35 mouse cellular contexts compared by ENCODE assay signal in genomic region chr10:47216204-47216603, GRCm38 (mm10).
"Had no signal": no experiment of that assay in that cellular context is flagged by ENCODE, and none has a peak within 500 bp of the region (broad histone marks: within the 10 kb centered on the region; RNA-seq: fewer than 3 reads in every experiment).

No protein-coding gene starts in this region.

- ATAC-seq: hindbrain, embryonic 16.5 days; hindbrain, postnatal 0 days; inflammation-experienced regulatory T-cells, adult 6 months; intestine, embryonic 15.5 days; intestine, embryonic 16.5 days; intestine, postnatal 0 days had no signal

- DNase-seq: heart, postnatal 10 days; heart, postnatal 14 days; heart, postnatal 36 days; heart, postnatal 4 days; kidney, adult 11 months; kidney, adult 18-20 months; kidney, adult 2 months; kidney, adult 8-10 months; kidney, adult 9 months; kidney, postnatal 10 days; kidney, postnatal 14 days; kidney, postnatal 25 days; kidney, postnatal 36 days; kidney, postnatal 4 days; layer of hippocampus, adult 9-11 months; layer of hippocampus, postnatal 36 days had no signal

- H3K4me3 ChIP-seq: heart, embryonic 12.5 days; heart, embryonic 13.5 days; heart, embryonic 15.5 days; hindbrain, embryonic 10.5 days; hindbrain, embryonic 12.5 days; hindbrain, embryonic 13.5 days; hindbrain, embryonic 15.5 days; intestine, embryonic 15.5 days; kidney, embryonic 15.5 days; layer of hippocampus, adult 2 months; left cerebral cortex, adult 2 months had no signal

- H3K27me3 ChIP-seq: heart, embryonic 12.5 days; heart, embryonic 13.5 days; heart, embryonic 15.5 days; hindbrain, embryonic 12.5 days; hindbrain, embryonic 13.5 days; hindbrain, embryonic 15.5 days; intestine, embryonic 15.5 days; kidney, embryonic 15.5 days had no signal

- H3K4me1 ChIP-seq: heart, embryonic 12.5 days; heart, embryonic 13.5 days; heart, embryonic 15.5 days; hindbrain, embryonic 10.5 days; hindbrain, embryonic 12.5 days; hindbrain, embryonic 13.5 days; hindbrain, embryonic 15.5 days; intestine, embryonic 15.5 days; kidney, embryonic 15.5 days had no signal

- H3K27ac ChIP-seq: heart, embryonic 13.5 days; heart, embryonic 15.5 days; hindbrain, embryonic 10.5 days; hindbrain, embryonic 12.5 days; hindbrain, embryonic 13.5 days; hindbrain, embryonic 14.5 days; hindbrain, embryonic 15.5 days; hindbrain, postnatal 0 days; intestine, embryonic 15.5 days; kidney, embryonic 15.5 days; kidney, postnatal 0 days; layer of hippocampus, adult 2 months; left cerebral cortex, adult 2 months had no signal

- H3K36me3 ChIP-seq: heart, embryonic 12.5 days; heart, embryonic 13.5 days; heart, embryonic 15.5 days; hindbrain, embryonic 10.5 days; hindbrain, embryonic 12.5 days; hindbrain, embryonic 13.5 days; hindbrain, embryonic 15.5 days; intestine, embryonic 15.5 days; kidney, embryonic 15.5 days had no signal

- H3K9me3 ChIP-seq: heart, embryonic 15.5 days; hindbrain, embryonic 10.5 days; hindbrain, embryonic 12.5 days; hindbrain, embryonic 13.5 days; hindbrain, embryonic 15.5 days; intestine, embryonic 15.5 days; kidney, embryonic 15.5 days had no signal

- H3K9ac ChIP-seq: heart, embryonic 12.5 days; heart, embryonic 13.5 days; heart, embryonic 15.5 days; hindbrain, embryonic 12.5 days; hindbrain, embryonic 13.5 days; hindbrain, embryonic 14.5 days; hindbrain, embryonic 15.5 days; intestine, embryonic 15.5 days; kidney, embryonic 15.5 days had no signal

- H3K4me2 ChIP-seq: heart, embryonic 11.5 days; heart, embryonic 12.5 days; heart, embryonic 13.5 days; heart, embryonic 15.5 days; hindbrain, embryonic 12.5 days; hindbrain, embryonic 13.5 days; hindbrain, embryonic 14.5 days; hindbrain, embryonic 15.5 days; intestine, embryonic 15.5 days; kidney, embryonic 15.5 days had no signal
